12 mouse cellular contexts compared by ENCODE assay signal in genomic region chr19:6262839-6263433, GRCm38 (mm10). TPM values are rescaled to one million over a fixed set of nuclear protein-coding genes. Genes with fewer than 3 reads are reported as not detected.
DNase-seq lines count a peak whose midpoint lies in the region; ATAC-seq lines count a peak whose summit lies in the region.
"Had no signal": no experiment of that assay in that cellular context is flagged by ENCODE, and none has a peak within 500 bp of the region (broad histone marks: within the 10 kb centered on the region; RNA-seq: fewer than 3 reads in every experiment).

No protein-coding gene starts in this region.

- H3K36me3 ChIP-seq in stomach, embryonic 15.5 days, result peaks cover 24% of the 10 kb centered on the region

- H3K4me1 ChIP-seq in stomach, embryonic 15.5 days, result peaks cover 2% of the 10 kb centered on the region; the same call in 1 of the 2 replicates
- H3K4me1 ChIP-seq: neural tube, embryonic 15.5 days had no signal

- peak; percentile 51 for DNase-seq in cerebellum, adult 9-10 months
- DNase-seq in cerebellum, adult 11 months, result no peak
- peak; percentile 87 to 91 for DNase-seq in kidney, adult 8-10 months
- peak; percentile 52 for DNase-seq in liver
- no peak for DNase-seq in T-cell, adult 2 months (ENCODE audit: low spot score)
- no peak for DNase-seq in cerebellum, postnatal 36 days
- DNase-seq: adrenal gland, adult 8-10 months had no signal

- peak overlapping the region; percentile 49 for H3K4me2 ChIP-seq in stomach, embryonic 15.5 days
- H3K4me2 ChIP-seq: limb, embryonic 13.5 days; neural tube, embryonic 15.5 days had no signal

- no peaks in the 10 kb centered on the region for H3K27me3 ChIP-seq in stomach, embryonic 15.5 days (replicated peaks)
- H3K27me3 ChIP-seq: limb, embryonic 13.5 days; neural tube, embryonic 15.5 days had no signal

- no peaks in the 10 kb centered on the region for H3K9me3 ChIP-seq in stomach, embryonic 15.5 days
- H3K9me3 ChIP-seq: neural tube, embryonic 15.5 days had no signal

- peak; percentile 68 for ATAC-seq in stomach, embryonic 15.5 days (ENCODE audit: insufficient read depth, low FRiP score, low read depth)
- no peak for ATAC-seq in inflammation-experienced regulatory T-cells, adult 6 months

- peak overlapping the region; percentile 35 for H3K4me3 ChIP-seq in stomach, embryonic 15.5 days (replicated peaks)
- H3K4me3 ChIP-seq: limb, embryonic 13.5 days; neural tube, embryonic 15.5 days had no signal

- peak overlapping the region; percentile 78 for H3K27ac ChIP-seq in stomach, embryonic 15.5 days
- H3K27ac ChIP-seq: limb, embryonic 13.5 days; neural tube, embryonic 15.5 days had no signal

- WGBS in stomach, embryonic 15.5 days, result 64% methylated on average over 8 of the region's 8 CpGs

- no peak overlapping the region for H3K9ac ChIP-seq in stomach, embryonic 15.5 days
- H3K9ac ChIP-seq: limb, embryonic 13.5 days; neural tube, embryonic 15.5 days had no signal

RNA-seq across cellular contexts. Expression of gene Ehd1, which starts 13.6 kb away (rescaled TPM):
- polyA plus RNA-seq in stomach, embryonic 15.5 days (2015; fragmentation: Nextera tagmentation; extraction: Ambion mirVana), result 67.3 and 73.4 TPM in 2 replicates
- polyA plus RNA-seq in inflammation-experienced regulatory T-cells, adult 6 months (2017; shearing (Covaris generic)), result 10 to 100 TPM; 10.8 to 36.2 (median 11.4) TPM

RNA-seq across cellular contexts. Expression of gene Atg2a, which starts 21.5 kb away (rescaled TPM):
- 7.6 and 10.6 TPM in 2 replicates for polyA plus RNA-seq in stomach, embryonic 15.5 days (2015; fragmentation: Nextera tagmentation; extraction: Ambion mirVana)
- 10 to 100 TPM in 2 of 3 experiments, 1 to 10 TPM in 1; 8.1 to 12.6 (median 11.5) TPM for polyA plus RNA-seq in inflammation-experienced regulatory T-cells, adult 6 months (2017; shearing (Covaris generic))

RNA-seq across cellular contexts. Expression of gene Ppp2r5b, which starts 27.3 kb away (rescaled TPM):
- polyA plus RNA-seq in stomach, embryonic 15.5 days (2015; fragmentation: Nextera tagmentation; extraction: Ambion mirVana), result 20.5 and 23.7 TPM in 2 replicates
- 1 to 10 TPM; 1.7 to 3.3 (median 2.2) TPM for polyA plus RNA-seq in inflammation-experienced regulatory T-cells, adult 6 months (2017; shearing (Covaris generic))

RNA-seq across cellular contexts. Expression of gene Gpha2, which starts 36.8 kb away (rescaled TPM):
- 0.62 TPM in 2 replicates for polyA plus RNA-seq in stomach, embryonic 15.5 days (2015; fragmentation: Nextera tagmentation; extraction: Ambion mirVana)
- polyA plus RNA-seq in inflammation-experienced regulatory T-cells, adult 6 months (2017; shearing (Covaris generic)), result not detected
- polyA plus RNA-seq: midbrain, embryonic 14.5 days; neural tube, embryonic 15.5 days had no signal

RNA-seq across cellular contexts. Expression of gene Cdc42bpg, which starts 43.3 kb away (rescaled TPM):
- polyA plus RNA-seq in stomach, embryonic 15.5 days (2015; fragmentation: Nextera tagmentation; extraction: Ambion mirVana), result 1.3 and 1.5 TPM in 2 replicates
- polyA plus RNA-seq in inflammation-experienced regulatory T-cells, adult 6 months (2017; shearing (Covaris generic)), result under 1 TPM; 0.15 to 0.36 (median 0.26) TPM

Comparison
In these comparisons a context has a peak if more than half of its experiments do, and no peak if none do; other contexts are left out.
1. DNase-seq: peak in cerebellum, adult 9-10 months (single experiment), kidney, adult 8-10 months (2 of 2) and liver (single experiment); none in cerebellum, adult 11 months (single experiment), T-cell, adult 2 months (single experiment) and cerebellum, postnatal 36 days (0 of 2).